Mouse (Mus musculus) megakaryocyte, embryonic 14.5 days (primary cell): ENCODE data around the gene Hoxb1. TPM values are rescaled to one million over a fixed set of nuclear protein-coding genes. Genes with fewer than 3 reads are reported as not detected.

Experiments
- H3K27me3 ChIP-seq: replicated peaks from 2 replicates; pipeline ENCODE3; 2012; ENCODE audit warnings: inconsistent platforms
- H3K36me3 ChIP-seq: replicated peaks from 2 replicates; pipeline ENCODE3; 2012; ENCODE audit warnings: low read length, inconsistent platforms, mixed read lengths
- H3K4me1 ChIP-seq: 2 replicates; pipeline ENCODE4 v1.6.1; 2012; ENCODE audit warnings: inconsistent platforms
- H3K4me3 ChIP-seq: replicated peaks from 2 replicates; pipeline ENCODE3; 2012; ENCODE audit warnings: moderate library complexity, mild to moderate bottlenecking, inconsistent platforms
- H3K9me3 ChIP-seq: 2 replicates; pipeline ENCODE4 v1.6.1; 2012; ENCODE audit warnings: inconsistent platforms
- FLI1 ChIP-seq: IDR thresholded peaks from 2 replicates; pipeline ENCODE4 v1.6.1; 2012; ENCODE audit warnings: low read length, inconsistent platforms, mixed read lengths
- GATA1 ChIP-seq: IDR thresholded peaks from 3 replicates; pipeline ENCODE4 v1.6.1; 2012; ENCODE audit warnings: mixed read lengths, low read length, inconsistent platforms, borderline replicate concordance
- polyA plus RNA-seq: library from polyadenylated mRNA; stranded (reverse); fragments of >175 nt; gene quantifications from 2 replicates; pipeline ENCODE4 v1.2.3, GENCODE M21; 2012; ENCODE audit warnings: low replicate concordance; ENCODE audit not compliant: insufficient read depth

Gene Hoxb1
- polyA plus RNA-seq, 1 experiment: 0.12 TPM

DNA sequence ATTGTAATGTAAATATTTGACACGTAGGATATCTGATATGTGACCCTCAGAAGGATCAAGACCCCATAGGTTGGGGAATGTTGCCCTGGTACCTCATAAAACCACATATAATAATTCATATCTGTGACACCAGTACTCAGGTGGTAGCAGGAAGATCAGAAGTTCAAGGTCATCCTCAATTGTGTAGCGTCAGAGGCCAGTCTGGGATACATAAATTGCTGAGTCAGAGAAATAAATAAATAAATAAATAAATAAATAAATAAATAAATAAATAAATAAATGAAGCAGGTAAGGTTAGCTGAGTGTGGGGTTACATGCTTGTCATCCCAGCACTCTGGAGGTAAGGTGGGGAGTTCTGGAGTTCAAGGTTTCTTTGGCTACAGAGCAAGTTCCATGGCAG is 22.1 kb downstream of the Hoxb1 start:
- no peak for TF ChIP-seq FLI1
- TF ChIP-seq GATA1: no peak
- H3K4me3 ChIP-seq: no peak overlapping the region
- peaks cover 41% of the 10 kb centered on the region for H3K27me3 ChIP-seq
- H3K36me3 ChIP-seq: no peaks in the 10 kb centered on the region
- H3K4me1 ChIP-seq: no peaks in the 10 kb centered on the region
- H3K9me3 ChIP-seq: no peaks in the 10 kb centered on the region

DNA sequence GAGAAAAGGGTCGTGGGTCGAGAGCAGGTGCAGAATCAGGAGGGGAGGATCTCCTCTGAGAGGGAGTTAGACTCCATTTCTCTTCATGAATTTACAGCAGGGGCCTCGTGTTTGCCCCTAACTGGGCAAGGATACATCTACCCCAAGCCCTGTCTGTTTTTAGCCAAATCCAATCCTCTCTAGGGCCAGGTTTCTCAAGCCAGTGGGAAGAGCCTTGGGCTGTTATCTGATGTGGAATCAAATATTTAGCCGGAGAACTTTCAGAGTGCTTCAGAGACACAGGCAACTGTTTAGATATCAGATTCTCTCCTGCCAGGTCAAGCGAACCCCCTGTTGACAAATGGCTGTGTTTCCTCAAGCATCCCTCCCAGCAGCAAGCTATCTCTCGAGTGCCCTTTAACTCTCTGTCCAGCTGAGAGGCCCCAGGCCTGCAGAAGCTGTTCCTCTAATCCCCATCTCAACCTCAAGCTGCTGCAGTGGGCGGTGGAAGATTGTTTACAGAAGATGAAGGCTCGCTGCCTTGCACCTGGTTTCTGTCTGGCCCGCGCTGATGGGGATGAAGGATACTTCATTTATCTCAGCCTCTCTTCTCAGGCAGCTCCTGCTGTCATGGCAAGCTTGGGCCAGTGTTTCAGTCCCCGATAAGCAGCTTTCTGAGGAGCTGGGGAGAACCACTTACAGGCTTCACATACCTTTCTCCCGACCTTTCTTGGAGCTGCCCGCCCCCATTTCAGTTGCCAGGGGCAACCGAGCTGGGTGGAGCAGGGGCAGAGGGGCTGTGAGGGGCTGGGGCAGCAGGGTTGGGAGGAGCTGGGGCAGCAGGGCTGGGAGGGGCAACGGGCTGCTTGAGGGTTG is 31.4 kb downstream of the Hoxb1 start:
- peaks cover 6% of the 10 kb centered on the region for H3K9me3 ChIP-seq
- H3K4me3 ChIP-seq: no peak overlapping the region
- H3K27me3 ChIP-seq: peaks cover 51% of the 10 kb centered on the region
- H3K4me1 ChIP-seq: peaks cover 4% of the 10 kb centered on the region; the same call in 1 of the 2 replicates
- no peaks in the 10 kb centered on the region for H3K36me3 ChIP-seq
- TF ChIP-seq FLI1 (no peak), GATA1 (no peak)

DNA sequence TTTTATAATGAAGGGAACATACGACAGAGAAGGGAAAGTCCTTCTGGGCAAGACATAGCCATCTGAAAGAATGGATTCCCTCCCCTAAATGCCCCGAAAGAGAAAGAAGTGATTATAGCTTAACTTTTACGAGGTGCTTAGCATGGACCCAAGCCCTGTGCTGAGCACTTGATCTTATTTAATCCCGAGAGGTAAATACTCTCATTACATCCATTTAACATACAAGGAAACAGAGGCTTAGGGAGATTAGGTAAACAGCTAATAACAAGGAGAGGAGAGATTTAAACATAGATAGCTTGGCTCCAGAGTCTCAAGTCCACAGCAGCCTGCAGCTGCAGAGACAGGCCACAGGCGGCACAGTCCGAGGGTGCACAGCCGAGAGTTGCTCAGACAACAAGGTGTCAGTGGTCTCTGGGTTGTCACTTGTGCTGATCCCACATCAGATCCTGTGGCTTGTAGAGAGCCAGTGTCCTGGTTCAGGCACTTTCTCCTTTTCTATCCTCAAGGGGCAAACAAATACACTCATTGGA is 32.3 kb downstream of the Hoxb1 start:
- no peak overlapping the region for H3K4me3 ChIP-seq
- no peaks in the 10 kb centered on the region for H3K36me3 ChIP-seq
- peaks cover 4% of the 10 kb centered on the region; the same call in 1 of the 2 replicates for H3K4me1 ChIP-seq
- peaks cover 57% of the 10 kb centered on the region for H3K27me3 ChIP-seq
- TF ChIP-seq GATA1 (no peak), FLI1 (no peak)
- peaks cover 6% of the 10 kb centered on the region for H3K9me3 ChIP-seq

DNA sequence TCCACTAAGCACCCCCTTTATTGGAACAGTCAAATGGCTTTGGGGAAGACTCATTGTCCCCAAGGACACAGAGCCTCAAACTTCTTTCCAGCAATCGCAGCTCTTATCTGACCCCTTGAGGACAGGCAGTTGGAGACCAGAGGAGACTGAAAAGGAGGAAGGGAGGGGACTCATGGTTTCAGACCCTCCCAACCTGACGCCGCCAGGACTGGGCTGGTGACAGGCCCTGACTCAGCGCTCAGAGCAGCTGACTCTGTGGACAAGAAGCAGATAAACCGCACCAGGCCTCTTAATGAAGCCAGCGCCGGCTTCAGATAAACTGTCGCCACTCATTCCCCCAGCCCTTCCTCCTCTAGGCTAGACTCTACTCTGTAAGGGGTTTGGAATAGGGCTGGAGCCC is 34.4 kb downstream of the Hoxb1 start:
- Histone ChIP-seq H3K4me3 (no peak overlapping the region), H3K9me3 (peaks cover 3% of the 10 kb centered on the region), H3K27me3 (peaks cover 75% of the 10 kb centered on the region), H3K4me1 (peaks cover 4% of the 10 kb centered on the region; the same call in 1 of the 2 replicates), H3K36me3 (no peaks in the 10 kb centered on the region)
- TF ChIP-seq FLI1 (no peak), GATA1 (no peak)

DNA sequence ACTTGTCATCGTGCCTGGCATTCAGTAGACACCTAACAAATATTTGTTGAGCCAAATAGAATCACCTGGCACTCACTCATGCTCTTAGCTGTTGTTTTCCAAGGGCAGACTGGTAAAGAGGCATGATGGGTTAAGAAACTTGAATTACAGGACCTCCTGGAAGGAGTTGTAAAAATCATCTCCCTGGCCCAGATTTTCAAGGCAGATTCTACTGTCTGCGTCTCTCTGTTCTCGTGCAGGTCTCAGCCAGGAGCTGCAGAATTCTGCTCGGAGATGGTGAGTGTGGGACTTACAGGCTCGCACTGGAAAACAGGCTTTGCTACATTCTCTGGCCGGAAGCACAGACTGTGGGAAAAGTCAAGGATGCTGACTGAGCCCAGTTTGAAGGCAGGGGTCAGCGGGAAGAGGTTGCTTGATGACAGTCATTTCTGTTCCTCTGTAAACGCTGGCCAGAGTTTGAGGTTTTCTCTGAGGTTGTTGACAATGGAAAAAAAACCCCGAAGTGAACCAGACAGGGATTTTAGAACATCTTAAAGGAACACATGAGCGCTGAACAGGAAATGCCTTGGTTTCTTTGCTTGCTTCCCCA is 38.6 kb downstream of the Hoxb1 start:
- Histone ChIP-seq H3K36me3 (no peaks in the 10 kb centered on the region), H3K9me3 (no peaks in the 10 kb centered on the region), H3K4me1 (peaks cover 8% of the 10 kb centered on the region; the same call in 1 of the 2 replicates), H3K27me3 (peaks cover 82% of the 10 kb centered on the region), H3K4me3 (no peak overlapping the region)
- TF ChIP-seq FLI1 (no peak), GATA1 (no peak)

DNA sequence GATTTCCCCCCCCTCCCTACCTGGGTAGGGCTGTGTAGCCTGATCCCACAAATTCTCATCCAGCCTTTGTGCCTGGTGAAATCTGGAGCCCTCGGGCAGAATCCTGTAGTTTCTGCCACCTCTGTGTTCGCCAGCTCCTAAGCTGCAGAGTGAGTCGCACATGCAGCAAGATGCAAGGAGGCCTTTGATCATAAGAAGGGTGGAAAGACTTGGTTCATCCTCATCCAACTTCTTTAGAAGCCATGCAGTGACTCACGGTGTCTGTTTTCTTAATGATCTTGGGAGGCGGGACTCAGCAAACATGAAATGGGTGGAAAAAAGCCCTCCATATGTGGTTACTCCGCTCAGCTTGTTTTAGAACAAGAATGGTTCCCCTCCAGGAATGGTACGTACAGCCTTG is 39.3 kb downstream of the Hoxb1 start:
- H3K4me1 ChIP-seq: peaks cover 7% of the 10 kb centered on the region; the same call in 1 of the 2 replicates

DNA sequence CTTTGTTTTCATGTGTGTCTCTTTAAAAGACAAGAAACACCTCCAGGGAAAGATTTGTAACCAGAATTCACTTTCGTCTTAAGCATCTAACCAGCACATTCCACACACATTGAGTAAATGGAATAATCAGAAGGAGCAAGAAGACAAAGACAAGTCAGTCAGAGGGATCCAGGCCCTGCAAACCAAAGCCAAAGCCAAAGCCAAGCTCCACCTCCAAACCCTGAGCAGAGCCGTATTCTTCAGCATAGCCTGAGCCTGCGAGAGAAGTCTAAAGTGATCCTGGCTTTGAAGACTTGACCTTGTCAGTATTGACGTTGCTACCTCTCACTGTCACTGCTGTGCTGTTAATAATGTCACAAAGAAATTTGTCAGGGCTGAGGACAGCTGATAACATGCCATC is 40.0 kb downstream of the Hoxb1 start:
- Histone ChIP-seq H3K27me3 (peaks cover 83% of the 10 kb centered on the region), H3K4me3 (no peak overlapping the region), H3K4me1 (peaks cover 5% of the 10 kb centered on the region), H3K36me3 (no peaks in the 10 kb centered on the region), H3K9me3 (no peaks in the 10 kb centered on the region)
- no peak for TF ChIP-seq GATA1
- TF ChIP-seq FLI1: no peak

More for the DNA sequence above, 39.3 kb downstream of the Hoxb1 start:
- Histone ChIP-seq H3K9me3 (no peaks in the 10 kb centered on the region), H3K27me3 (peaks cover 81% of the 10 kb centered on the region), H3K4me3 (no peak overlapping the region), H3K36me3 (no peaks in the 10 kb centered on the region)
- TF ChIP-seq FLI1 (no peak), GATA1 (no peak)

DNA sequence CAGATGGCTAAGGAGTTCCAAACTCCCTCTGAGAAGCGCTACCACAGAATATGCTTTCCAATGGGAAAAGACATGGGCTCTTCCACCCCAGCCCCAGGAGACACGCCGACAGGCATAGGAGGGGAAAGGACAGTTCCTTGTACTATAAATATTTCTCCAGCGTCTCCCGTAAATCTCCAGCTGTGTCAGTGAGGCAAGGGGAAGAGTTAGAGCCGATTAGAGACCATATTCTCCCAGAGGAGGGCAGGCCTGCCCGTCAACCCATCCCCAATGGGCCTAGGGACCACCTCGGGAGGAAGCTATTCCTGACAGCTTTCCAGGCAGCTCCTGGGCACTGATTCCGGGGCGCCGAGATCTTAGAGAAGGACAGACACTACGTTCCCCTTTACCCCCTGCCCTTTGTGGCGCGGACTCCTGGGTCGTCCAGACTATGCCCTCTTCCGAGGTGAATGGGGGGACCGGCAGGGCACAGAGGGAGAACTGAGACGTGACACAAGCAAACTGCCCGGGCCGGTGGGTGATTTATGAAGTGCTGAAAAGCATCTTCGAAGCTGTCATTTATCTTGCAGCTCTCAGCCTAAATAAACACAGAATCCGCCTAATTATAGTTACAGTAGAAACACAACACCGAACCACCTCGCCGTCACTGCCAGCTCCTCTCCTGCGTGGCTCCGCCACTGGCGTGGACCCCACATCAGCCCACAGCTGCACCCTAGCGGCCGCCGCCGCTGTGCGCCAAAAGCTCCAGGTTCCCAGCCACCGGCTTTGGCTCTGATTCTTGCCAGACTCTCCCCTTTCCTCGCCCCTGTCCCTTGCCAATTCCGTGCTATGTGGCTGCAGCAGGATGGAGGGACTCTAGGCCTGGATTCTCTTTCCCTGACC is 41.9 kb downstream of the Hoxb1 start:
- peak overlapping the region; percentile 9 for H3K4me3 ChIP-seq
- TF ChIP-seq GATA1 (no peak), FLI1 (no peak)
- H3K4me1 ChIP-seq: peaks cover 8% of the 10 kb centered on the region
- H3K9me3 ChIP-seq: peaks cover 9% of the 10 kb centered on the region
- no peaks in the 10 kb centered on the region for H3K36me3 ChIP-seq
- peaks cover 85% of the 10 kb centered on the region for H3K27me3 ChIP-seq

DNA sequence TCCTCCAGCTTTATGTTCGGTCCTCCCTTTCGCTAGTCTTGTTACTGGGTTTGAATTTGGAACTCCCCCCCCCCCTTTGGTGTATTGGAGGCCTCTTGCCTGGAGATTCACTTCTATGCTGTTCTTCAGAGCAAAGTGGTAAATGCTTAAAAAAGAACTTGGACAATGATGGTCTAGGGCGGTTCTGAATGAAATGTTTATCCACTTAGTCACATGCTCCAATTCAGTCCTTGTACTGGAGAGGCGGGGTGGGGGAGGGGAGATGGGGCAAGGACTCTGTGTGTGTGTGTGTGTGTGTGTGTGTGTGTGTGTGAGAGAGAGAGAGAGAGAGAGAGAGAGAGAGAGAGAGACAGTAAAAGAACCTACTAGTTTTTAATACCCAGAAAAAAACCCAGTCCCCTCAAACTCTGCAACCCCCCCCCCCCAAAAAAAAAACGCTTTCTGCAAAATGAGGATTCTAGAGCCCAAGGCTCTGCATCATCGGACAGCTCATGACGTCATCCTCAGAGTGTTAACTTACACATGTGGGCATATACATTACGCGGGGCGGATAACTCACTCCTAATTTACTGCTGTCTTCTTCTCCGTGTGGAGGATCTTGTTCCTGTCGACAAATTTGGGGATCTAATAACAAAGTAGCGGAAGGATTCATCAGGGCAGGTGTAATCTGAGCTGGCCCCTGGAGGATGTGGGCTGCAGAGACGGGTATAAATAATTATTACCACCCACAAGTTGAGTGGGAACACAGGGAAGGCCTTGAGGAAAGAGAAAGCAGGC is 42.9 kb downstream of the Hoxb1 start:
- Histone ChIP-seq H3K4me3 (no peak overlapping the region), H3K4me1 (peaks cover 8% of the 10 kb centered on the region), H3K9me3 (peaks cover 16% of the 10 kb centered on the region), H3K27me3 (peaks cover 90% of the 10 kb centered on the region), H3K36me3 (no peaks in the 10 kb centered on the region)
- no peak for TF ChIP-seq FLI1
- no peak for TF ChIP-seq GATA1
